Mouse (Mus musculus) adrenal gland, postnatal 14 days (tissue): Measurements from ENCODE around the gene Ddx50. TPM values are rescaled to one million over a fixed set of nuclear protein-coding genes. Genes with fewer than 3 reads are reported as not detected.

Source experiments
- DNase-seq: peaks from one replicate; pipeline ENCODE4 v3.0.0; 2021; ENCODE audit warnings: mixed read lengths
- long read RNA-seq, 2 experiments: library from polyadenylated mRNA; stranded (forward); transcript quantifications; one replicate each; pipeline ENCODE4 v2.0.0; 2021
- total RNA-seq: library from RNA; stranded (reverse); gene quantifications from 2 replicates; pipeline ENCODE4 v1.2.3, GENCODE M21; 2021

Gene Ddx50
- total RNA-seq, result 107 and 121 TPM in 2 replicates
- long read RNA-seq, experiment 1, transcript Ddx50-201 (15 exons, 2,535 nt), result major isoform, 37 of 93 reads
- long read RNA-seq, experiment 1, partial matches to known transcripts, result 4 of 93 reads
- long read RNA-seq, experiment 1, other reads (novel, unspliced or antisense), result 51 of 93 reads
- long read RNA-seq, experiment 2, transcript Ddx50-201 (15 exons, 2,535 nt), result major isoform, 25 of 57 reads
- long read RNA-seq, experiment 2, partial matches to known transcripts, result 0 of 57 reads
- long read RNA-seq, experiment 2, other reads (novel, unspliced or antisense), result 28 of 57 reads

DNA sequence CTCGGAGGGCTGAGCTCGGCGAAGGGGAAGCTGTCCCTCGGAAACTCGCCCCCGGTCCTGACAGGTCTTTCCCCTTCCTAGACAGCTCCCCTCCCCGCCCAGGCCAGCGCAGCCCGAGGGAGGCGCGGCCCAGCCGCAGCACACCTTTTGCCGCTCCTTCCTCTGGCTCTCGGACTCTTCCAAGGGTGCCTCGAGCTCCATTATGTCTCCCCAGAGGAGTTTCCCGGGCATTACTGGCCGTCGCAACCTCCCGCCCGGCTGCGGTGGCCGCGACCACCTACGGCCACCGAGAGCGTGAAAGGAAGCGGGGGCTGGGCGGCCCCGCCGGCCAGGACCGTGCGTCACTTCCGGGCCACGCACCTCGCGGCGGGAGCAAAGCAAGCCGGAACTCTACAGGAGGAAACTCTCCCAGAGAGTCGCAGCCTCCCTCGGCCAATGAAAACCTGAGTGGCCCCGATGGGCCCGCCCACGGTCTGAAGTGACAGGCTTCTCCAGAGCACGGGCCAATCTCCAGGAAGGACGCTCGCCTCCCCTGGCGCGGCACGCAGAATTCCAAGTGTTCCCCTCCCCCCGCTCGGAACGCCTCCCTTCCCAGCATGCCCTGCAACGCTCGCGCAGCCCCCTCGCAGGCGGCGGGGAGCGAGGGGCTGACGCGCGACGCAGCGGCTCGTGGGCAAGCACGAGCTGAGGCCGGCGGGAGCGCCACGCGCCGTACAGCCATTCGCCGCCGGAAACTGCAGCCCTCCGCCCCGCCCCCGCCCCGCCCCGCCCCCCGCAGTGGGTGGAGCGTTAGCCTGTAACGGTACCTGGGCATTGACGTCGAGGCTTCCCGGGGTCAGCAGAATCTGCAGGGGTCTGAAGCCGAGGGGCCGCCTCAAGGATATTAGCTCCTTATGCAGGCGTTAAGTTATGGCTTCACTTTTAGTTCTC, at the start of gene Ddx50:
Gene Ddx50, minus strand, starts transcription at position 338 of the 930 bp plus-strand sequence.
- DNase-seq, result peak; percentile 99

- no peak for DNase-seq
Measured at GRCm38 (mm10) chr10:62692771-62693170, 41.8 kb upstream of the Ddx50 start.

- DNase-seq, result no peak
Measured at GRCm38 (mm10) chr10:62692244-62692643, 41.2 kb upstream of the Ddx50 start.

- no peak for DNase-seq
Measured at GRCm38 (mm10) chr10:62687032-62687674, 36.1 kb upstream of the Ddx50 start.

- peak; percentile 63 for DNase-seq
Measured at GRCm38 (mm10) chr10:62683043-62683442, 32.0 kb upstream of the Ddx50 start.

DNA sequence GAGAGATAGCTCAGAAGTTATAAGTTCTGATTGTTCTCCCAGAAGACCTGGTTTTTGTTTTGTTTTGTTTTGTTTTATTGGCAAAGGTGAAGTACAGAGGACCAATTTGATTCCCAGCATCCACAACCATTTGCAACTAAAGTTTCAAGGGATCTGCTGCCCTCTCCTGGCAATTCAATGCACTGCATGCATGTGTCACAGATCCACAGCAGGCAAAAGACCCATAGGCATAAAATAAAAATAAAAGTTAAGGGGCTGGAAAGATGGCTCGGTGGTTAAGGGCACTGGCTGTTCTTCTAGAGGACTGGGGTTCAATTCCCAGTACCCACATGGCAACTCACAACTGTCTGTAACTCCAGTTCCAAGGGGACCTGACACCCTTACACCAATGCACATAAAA, 28.8 kb upstream of the Ddx50 start:
- no peak for DNase-seq

DNA sequence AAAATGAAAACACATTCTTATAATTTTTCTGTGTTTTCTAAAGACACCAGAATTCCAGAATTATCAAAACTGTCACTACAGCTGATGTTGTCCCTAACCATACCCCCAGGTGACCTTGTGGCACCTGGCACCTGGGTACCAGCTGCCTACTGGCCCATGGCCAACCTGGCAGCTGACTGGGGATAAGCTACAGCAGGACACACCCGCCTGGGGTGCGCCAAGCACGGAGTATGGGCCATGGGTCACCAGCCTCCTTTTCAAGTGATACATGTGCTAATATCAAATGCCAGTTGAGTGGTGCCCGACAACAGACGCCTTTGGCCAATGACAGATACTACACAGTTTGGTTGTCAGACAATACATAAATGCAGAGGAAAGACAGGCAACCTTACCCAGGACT, 26.3 kb upstream of the Ddx50 start:
- DNase-seq, result no peak

- DNase-seq, result no peak
Measured at GRCm38 (mm10) chr10:62676196-62676595, 25.2 kb upstream of the Ddx50 start.

DNA sequence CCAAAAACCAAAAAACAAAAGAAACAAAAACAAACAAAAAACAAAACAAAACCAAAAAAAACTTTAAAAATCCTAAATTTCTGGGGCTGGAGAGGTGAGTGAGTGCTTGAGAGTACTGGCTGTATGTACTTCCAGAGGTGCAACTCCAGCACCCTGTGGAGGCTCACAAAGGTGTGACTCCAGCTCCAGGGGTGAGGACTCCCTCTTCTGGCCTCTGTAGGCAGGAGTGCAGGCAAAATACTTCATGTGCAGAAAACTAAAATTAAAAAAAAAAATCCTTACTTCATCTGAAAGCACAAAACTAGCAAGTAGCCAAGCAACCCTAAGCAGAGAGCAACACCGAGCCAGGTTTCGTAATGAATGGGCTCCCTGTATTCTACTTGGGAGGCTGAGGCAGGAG, 21.3 kb upstream of the Ddx50 start:
- no peak for DNase-seq

DNA sequence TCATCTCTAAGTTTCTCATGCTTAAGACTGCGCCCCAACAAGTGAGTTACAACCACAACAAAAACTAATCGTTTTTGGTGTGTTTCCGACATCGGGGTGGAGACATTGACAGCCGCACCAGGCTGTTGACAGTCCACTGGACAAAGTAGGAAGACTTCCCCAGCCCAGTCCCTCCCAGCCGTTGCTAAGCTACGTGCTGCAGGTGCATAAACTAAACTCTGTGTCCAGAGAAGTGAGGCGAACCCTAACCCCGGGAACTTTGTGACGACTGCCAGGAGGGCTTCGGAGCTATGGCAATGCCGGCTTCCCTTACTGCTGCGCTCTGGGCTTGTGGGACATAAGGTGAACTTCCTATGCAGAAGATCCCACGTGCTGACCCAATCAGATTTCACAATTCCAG, 18.2 kb upstream of the Ddx50 start:
- no peak for DNase-seq

DNA sequence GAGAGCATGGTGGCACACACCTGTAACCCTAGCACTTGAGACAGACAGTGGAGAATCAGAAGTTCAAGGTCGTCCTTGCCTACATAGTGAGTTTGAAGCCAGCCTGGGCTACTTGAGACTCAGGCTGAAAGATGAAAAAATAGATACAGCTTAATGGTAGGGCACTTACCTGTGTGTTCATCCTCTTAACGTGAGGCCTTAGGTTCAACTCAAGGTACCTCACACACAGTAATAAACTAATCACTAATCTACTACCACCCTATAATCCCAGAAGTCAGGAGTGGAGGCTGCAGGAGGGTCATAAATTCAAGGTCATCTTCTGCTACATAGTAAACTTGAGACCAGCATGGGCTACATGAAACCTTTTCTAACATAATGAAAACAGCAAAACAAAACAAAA, 17.4 kb upstream of the Ddx50 start:
- no peak for DNase-seq

- DNase-seq, result no peak
Measured at GRCm38 (mm10) chr10:62668043-62668442, 17.0 kb upstream of the Ddx50 start.

DNA sequence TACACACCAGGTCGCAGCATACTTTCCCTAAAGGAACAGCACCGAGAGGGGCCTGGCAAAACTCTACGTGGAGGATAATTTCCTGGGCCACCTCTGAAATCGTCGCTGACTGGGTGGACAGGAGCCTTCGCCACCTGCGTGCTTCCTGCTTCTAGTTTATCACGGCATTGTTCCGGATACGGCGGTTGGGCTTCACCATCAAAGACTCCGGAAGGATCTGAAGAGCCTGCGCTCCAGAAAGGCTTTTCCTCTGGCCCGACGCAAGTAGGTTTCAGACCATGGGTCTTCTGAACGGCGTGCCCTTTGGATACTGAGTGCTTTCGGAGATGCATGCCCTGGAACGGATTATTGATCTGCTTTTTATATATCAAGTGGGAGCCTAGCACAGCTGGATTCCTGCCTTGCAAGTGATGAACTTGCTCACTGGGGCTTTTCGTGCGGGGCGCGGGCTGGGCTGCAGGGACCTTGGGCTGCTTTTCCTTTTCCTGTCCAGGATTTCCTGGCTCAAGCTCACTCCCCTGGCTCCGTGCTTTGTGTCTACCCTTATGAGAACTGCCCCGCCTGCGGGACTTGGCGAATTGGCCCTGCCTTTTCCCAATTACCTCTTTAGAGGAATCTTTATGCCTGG, 14.1 kb upstream of the Ddx50 start:
- peak; percentile 73 for DNase-seq

DNA sequence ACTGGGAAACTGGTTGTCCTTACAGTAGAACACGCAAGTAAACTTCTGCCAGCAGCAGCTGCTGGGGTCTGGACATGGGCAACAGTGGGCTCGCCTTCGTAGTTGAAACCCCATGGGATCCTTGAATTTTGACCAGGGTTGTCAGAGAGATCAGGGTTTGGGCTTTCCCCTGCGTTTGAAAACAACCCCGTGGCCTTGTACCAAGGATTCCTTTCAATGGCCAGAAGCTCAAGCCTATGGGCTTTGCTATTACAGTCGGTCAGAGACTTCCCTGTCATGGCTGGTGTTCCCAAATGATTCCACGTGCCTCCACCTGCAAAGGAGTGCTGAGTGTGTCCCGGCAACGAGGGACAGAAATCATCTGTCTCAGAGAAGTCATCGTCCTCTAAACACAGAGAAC, 13.2 kb upstream of the Ddx50 start:
- no peak for DNase-seq

GRCm38 (mm10) chr10:62656711-62657110, 5.7 kb upstream of the Ddx50 start:
- DNase-seq, result peak; percentile 50

DNA sequence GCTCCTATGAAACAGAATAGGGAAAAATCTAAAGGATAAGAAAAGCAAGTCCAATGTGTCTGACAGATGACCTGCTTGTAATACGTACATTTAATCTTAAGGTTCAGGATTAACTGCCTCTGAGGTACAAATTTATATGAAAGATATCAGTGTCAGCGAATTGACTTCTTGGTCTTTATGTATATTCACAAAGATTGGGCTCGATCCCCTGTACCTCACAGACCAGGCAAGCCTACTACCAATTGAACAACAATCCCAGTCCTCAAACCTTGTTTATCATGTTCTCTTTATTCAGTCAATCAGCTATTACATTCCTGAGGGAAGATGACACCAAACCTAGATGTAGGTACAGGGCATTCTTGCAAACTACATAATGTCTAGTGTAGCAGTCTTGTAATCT, 943 bp upstream of the Ddx50 start:
- DNase-seq, result no peak

DNA sequence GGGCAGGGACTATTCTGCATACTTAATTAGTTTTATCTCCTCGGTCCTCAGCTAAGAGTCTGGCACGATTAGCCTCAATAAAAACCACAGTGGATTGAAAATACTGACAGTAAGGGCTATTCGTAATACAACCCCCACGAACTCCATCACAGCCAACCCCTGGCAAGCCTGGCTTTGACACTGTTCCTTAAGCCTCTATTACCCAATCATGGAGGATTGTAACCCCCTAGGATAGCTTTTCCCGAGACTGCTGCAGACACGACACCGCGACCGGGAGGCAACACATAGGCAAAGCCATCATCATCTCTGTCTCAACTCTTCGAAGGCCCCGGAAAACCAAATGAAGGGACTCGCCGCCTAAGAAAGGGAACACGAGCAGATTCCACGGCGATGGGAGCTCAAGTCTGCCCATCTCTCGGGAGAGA, 648 bp downstream of the Ddx50 start:
- DNase-seq, result peak; percentile 56

- DNase-seq, result no peak
Measured at GRCm38 (mm10) chr10:62604161-62604560, 46.9 kb downstream of the Ddx50 start.

DNA sequence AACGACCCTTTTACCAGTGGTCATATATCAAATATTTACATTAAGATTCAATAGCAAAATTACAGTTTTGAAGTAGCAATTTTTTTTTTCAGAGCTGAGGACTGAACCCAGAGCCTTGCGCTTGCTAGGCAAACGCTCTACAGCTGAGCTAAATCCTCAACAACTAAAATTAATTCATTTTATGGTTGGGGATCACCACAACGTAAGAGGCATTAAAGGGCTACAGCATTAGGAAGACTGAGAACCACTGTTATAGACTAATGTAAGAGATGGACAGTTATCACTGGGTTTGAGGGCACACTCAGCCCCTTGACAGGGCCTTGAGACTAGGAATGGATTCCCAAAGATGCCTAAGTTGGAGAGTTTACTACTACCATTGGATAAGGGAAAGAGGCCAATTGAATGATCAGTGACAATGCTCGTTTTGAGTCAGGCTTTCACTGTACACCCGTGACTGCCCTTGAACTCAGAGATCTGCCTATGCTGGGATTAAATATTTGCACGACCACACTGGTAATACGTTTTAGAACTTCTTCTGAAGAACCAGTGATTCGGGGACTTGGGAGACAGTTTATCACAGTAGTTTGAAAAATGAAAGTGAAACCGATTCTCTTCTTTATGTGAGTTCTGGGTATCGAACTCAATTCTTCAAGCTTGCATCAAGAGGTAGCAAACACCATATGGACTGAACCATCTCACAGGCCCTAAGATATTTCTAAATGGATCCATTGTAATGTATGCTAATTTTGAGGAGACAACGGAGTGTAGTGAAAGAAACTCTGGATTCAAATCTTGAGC, 47.6 kb downstream of the Ddx50 start:
- DNase-seq, result no peak

DNA sequence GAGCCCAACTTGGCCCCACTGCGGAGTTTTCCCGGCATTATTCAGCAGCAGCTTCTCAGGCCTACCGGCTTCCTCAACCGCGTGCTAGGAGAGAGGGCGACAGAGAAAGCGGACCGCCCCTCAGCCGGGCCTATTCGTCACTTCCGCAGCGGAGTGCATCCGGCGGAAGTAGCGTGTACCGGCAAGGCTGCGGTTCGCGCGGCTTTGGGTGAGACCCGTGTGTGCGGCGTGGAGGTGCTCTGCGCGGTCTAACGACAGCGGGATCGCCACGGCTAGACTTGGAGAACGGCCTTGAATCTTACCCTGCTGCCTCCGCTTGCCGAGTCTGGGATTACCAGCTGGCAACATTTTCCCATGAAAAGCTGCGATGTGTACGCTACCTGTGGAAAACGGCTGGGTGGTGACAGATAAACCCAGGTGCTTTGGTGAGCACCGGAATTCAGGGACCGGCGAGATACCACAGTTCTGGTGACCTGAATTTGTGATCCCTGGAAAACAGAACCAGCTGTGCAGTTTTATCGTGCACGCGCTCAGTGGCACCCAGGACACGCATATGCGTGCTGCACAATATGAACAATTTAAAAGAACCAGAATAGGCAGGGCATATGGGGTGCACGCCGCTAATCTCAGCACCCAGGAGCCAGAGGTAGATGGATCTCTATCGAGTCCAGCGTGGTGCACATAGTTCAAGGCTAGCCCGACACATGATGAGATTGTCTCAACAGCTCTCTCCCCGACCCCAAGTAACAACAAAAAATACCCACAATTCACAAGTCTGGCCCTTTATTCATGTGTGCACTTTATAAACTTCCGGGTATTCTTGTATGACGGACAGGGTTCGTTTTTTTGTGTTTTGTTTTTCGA, 48.6 kb downstream of the Ddx50 start, which contains the start of gene Ddx21:
Gene Ddx21, minus strand, starts transcription at position 105 of the 864 bp plus-strand sequence.
- DNase-seq, result peak; percentile 95

GRCm38 (mm10) chr10:62601833-62602176, 49.2 kb downstream of the Ddx50 start:
- DNase-seq, result no peak
